Mouse (Mus musculus): ENCODE data around the gene Msx2.

Msx2 gene

GRCm38 (mm10) chr13:53465191-53465820 lies 7.6 kb downstream of the Msx2 start:
- DNase-seq (ENCODE audit: low spot score in 2 of 2), result no peak

GRCm38 (mm10) chr13:53464441-53465001 lies 8.4 kb downstream of the Msx2 start:
- no peak for DNase-seq (ENCODE audit: low spot score in 2 of 2)

- no peak for DNase-seq (ENCODE audit: low spot score in 2 of 2)
Measured at GRCm38 (mm10) chr13:53463946-53464345, 8.9 kb downstream of the Msx2 start.

- no peak for DNase-seq (ENCODE audit: low spot score in 2 of 2)
Measured at GRCm38 (mm10) chr13:53463037-53463436, 9.8 kb downstream of the Msx2 start.

GRCm38 (mm10) chr13:53462649-53462970 lies 10.3 kb downstream of the Msx2 start:
- no peak for DNase-seq (ENCODE audit: low spot score in 2 of 2)

DNA sequence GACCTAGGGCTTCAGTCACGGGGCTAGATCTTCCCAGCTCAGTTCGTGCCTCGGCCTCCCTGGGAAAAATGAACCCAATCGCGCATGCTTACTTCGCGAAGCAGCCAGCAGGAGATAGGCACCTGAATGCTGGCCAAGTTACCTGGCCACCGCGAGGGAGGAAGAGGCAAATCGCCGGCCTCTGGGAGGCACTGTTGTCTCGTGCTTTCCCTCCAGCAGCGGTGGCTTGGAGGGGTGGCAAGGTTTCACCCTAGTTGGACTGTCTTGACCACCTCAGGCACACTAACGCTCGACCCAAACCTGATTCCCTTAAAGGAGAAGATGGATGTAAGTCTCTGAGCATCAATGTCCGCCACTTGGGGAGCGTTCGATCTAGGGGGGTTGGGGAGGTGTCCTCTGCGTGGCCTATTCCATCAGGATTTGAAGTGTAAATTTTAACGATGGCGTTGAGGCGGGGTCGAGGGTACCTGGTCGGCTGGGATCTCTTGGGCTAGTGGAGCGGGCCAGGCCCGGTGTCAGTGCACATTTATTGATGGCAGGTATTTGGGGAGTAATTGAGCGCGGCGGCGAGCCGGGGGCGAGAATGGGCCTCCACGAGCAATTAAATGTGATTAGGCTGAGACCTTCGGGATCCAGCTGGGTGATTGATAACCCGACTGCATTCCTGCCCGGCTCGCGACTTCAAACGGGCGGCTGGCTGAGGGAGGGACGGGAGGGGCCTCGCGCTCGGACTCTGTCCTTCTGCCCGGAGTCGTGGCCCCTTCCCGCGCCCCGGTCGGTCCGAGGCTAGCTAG lies 10.8 kb downstream of the Msx2 start:
- peak in 1 of 2 experiments; percentile 75 for DNase-seq (ENCODE audit: low spot score in 2 of 2)

GRCm38 (mm10) chr13:53461346-53461745 lies 11.5 kb downstream of the Msx2 start:
- DNase-seq (ENCODE audit: low spot score in 2 of 2), result no peak

DNA sequence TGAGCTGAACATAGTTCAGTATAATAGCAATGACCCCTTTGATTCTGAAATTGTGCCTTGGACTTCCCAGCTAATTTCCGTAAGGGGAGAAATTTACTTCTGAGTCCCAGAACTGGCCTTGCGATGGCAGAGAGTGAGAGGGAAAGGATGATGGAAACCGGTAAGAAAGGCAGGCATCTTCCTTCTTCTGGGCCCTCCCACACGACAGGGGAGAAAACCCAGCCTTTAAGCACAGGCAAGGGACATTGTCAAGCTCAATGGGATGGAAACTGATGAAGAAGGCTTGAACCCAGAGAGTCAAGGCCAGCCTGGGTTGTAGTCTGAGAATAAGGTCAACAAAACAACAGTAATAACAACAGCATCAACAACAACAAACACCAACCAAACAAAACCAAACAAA lies 14.1 kb downstream of the Msx2 start:
- no peak for DNase-seq (ENCODE audit: low spot score in 2 of 2)

- DNase-seq (ENCODE audit: low spot score in 2 of 2), result no peak
Measured at GRCm38 (mm10) chr13:53454794-53455672, 17.8 kb downstream of the Msx2 start.

- DNase-seq (ENCODE audit: low spot score in 2 of 2), result no peak
Measured at GRCm38 (mm10) chr13:53453927-53454326, 18.9 kb downstream of the Msx2 start.

GRCm38 (mm10) chr13:53447609-53448008 lies 25.3 kb downstream of the Msx2 start:
- DNase-seq (ENCODE audit: low spot score in 2 of 2), result peak; percentile 29 to 40

DNA sequence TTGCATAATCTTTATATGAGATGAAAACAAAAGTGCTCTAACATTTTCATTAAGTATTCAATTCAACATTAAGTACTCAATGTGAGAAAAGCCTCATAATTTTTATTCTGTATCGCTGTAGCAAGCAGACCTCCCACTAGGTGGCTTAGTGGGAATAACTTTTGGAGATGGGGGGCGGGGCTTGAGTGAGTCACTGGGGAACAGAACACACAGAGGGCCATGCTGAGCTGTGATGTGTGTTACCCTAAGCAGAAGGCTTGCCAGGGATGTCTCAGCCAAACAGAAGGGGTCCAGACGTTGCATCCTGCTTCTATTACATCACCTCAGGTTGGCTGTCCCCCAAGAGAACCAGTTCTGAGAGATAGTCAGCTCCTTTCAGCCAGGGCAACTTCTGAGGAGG lies 29.3 kb downstream of the Msx2 start:
- peak; percentile 59 to 60 for DNase-seq (ENCODE audit: low spot score in 2 of 2)

DNA sequence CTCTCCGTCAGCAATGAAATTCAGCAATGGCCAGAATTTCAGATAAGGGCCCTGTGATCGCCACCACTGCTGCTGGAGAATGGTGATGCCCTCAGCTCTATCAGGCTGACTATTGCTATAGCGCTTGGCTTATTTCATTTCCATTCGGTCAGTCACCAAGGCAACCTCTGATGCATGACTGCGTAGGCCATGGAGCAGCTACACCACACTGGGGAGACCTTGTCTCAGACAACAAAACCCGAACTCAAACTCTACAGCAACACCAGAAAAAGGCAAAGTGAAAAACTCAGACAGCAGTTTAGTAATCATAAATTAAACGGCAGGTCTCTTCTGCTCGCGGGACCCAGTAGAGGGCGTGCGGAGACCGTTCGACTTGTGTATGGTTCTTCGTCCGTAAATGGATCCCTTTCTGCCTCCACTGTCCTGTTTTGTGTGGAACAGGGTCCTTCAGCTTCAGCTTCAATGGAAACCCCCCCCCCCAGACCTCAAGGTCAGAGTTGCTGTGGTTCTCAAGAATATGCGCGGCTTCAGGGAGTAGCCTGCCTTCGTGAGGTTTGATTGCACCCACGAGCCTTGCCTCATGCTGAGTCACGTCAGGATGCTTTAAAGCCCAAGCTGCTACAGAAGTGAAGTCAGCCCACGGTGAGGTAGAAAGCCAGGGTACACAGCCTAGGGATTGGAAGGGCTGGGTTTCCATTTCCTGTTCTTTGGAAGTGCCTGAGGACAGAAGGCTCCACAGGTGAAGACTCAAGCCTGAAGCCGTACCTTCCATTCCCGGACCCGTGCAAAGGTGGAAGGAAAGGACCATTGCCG lies 30.5 kb downstream of the Msx2 start:
- peak; percentile 16 to 37 for DNase-seq (ENCODE audit: low spot score in 2 of 2)

DNA sequence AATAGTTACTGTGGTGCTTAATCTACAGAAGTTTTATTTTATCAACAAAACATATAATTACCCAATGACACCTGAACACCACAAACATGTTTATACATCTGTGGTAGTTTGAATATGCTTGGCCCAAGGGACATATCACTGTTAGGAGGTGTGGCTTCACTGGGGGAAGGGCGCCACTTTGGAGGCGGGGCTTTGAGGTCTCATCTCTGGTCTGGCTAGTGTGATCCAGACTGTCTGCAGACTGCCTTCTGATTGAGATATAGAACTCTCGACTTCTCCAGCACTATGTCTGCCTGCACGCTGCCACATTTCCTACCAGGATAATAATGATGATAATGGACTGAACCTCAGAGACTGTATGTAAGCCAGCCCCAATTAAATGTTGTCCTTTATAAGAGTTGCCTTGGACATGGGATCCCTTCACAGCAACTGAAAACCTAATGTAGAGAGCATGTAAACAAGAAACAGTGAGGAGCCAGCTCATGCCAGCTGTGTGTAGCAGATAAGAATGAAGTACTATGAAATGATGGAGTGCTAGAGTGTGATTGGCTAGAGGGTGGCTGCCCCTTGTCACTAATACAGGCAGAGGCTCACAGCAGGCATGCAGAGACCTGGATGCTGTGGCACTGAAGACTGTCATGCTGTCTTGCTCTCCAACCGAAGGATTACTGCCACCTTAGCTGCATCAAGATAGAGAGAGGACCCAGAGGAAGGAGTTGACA lies 31.4 kb downstream of the Msx2 start:
- DNase-seq (ENCODE audit: low spot score in 2 of 2), result no peak

DNA sequence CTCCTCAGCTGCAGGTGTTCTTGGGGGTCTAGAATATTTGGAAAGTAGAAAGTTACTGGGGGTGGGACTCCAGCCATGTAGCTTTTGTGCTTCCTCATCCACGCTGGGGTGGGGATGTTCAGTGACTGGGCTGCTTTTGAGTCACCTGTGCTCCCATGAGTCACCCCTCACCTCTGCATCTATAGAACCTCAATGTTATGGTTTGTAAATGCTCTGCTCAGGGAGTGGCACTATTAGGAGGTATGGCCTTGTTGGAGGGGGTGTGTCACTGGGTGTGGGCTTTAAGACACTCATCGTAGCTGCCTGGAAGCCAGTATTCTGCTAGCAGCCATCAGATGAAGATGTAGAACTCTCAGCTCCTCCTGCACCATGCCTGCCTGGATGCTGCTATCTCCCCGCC lies 32.9 kb downstream of the Msx2 start:
- DNase-seq (ENCODE audit: low spot score in 2 of 2), result no peak

DNA sequence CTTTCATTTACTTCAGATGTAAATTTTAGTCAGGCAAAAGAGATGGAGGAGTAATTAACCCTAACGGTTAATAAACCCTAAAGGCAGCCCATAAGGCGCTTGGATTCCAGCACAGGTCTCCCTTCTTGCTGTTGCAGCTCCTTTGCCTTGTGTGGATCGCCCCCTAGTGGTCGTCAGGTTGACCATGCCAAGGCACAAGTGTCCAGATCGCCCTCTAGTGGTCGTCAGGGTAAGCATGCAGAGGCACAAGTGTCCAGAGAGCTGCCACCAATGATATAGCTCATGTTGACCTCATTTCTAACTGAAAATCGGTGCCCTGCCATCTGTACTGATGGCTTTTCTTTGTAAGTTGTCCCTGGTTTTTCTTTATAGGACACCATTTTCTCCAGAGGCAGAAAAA lies 46.4 kb downstream of the Msx2 start:
- DNase-seq (ENCODE audit: low spot score in 2 of 2), result peak; percentile 77 to 82

- DNase-seq (ENCODE audit: low spot score in 2 of 2), result no peak
Measured at GRCm38 (mm10) chr13:53421189-53421588, 51.7 kb downstream of the Msx2 start.

DNA sequence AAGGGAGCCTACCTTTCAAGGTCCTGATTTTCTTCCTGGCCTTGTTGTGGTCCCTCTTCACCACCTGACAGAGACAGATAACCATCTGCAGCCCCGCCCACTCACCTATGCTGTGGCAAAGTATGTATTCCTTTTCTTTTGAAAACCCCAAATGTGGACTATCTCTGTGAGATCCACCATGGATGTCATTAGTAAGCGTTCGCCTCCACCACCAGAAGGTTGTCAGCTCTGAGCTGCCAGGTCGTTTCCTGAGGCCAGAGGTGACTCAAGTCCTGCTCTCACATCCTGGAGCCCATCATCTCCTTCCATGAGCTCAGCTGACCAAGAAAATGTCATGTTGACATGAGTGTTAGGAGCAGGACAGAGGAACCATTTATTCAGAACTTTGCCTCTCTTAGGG lies 52.1 kb downstream of the Msx2 start:
- no peak for DNase-seq (ENCODE audit: low spot score in 2 of 2)

DNA sequence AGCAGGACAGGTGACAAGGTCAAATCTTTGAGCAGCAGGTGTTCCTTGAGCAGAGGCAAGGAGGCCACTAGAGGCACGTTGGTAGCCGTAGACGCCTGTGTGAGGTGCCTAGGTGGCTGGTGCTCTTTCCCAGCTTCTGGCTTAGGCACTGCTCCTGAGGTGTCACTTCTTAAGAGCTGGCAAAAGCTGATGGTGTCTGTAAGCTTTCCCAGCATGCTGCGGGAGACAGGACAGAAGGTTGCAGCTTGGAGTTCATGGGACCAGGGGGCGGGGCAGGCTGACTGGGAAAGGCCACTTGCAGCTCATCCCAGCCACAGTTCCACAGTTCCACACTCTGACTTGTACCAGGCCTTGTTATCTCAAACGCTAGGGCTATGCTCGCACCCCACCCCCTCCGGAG lies 53.2 kb downstream of the Msx2 start:
- DNase-seq (ENCODE audit: low spot score in 2 of 2), result no peak

DNA sequence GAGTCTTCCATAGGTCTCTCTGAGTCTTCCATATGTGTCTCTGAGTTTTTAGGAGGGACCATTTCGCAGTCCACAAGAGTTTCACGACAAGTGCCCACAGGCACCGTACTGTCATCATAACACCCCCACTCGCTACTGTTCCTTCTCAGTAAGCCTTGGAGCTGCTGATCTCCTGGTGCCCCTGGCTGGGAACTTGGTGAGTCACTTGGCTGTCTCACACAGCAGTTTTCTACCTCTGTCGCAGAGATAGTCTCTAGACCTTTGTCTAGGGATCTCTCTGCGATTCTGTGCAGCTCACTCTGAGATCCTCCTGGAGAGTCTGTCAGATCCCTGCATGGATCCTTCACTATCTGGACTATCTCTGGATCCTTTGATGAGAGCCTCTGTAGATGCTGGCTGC lies 55.2 kb downstream of the Msx2 start:
- DNase-seq (ENCODE audit: low spot score in 2 of 2), result no peak
